Mouse (Mus musculus): ENCODE results near the gene Grin2a.

GRCm38 (mm10) chr16:9962482-9962881 is 32.9 kb downstream of the Grin2a start:
- no peak for TF ChIP-seq CTCF (IDR thresholded peaks at IDR 0.05; ENCODE audit: insufficient read depth, low read depth, low read length)
- TF ChIP-seq POLR2A (IDR thresholded peaks at IDR 0.05; ENCODE audit: insufficient read depth, low read depth, low read length) = no peak

Measured in olfactory bulb, adult 2 months (tissue).